Mouse (Mus musculus) cerebellum, postnatal 25 days (tissue): ENCODE measurements around the gene Mepe.
A peak's percentile ranks its signal among the peaks of the same experiment; 100 is the strongest.

Source experiments
- DNase-seq, 2 experiments: peaks; one replicate each; pipeline ENCODE4 v3.0.0; 2021; ENCODE audit warnings: mixed read lengths in 2 of 2

Gene Mepe

GRCm38 (mm10) chr5:104357575-104357974 lies 32.4 kb downstream of the Mepe start:
- no peak for DNase-seq

GRCm38 (mm10) chr5:104358592-104358991 lies 33.5 kb downstream of the Mepe start:
- DNase-seq = no peak

GRCm38 (mm10) chr5:104359257-104359656 lies 34.1 kb downstream of the Mepe start:
- no peak for DNase-seq

- peak in 1 of 2 experiments; percentile 5 for DNase-seq
Observed at GRCm38 (mm10) chr5:104370580-104370979, 45.5 kb downstream of the Mepe start.

GRCm38 (mm10) chr5:104371284-104371683 lies 46.2 kb downstream of the Mepe start:
- DNase-seq = no peak

GRCm38 (mm10) chr5:104373648-104374307 lies 48.6 kb downstream of the Mepe start:
- DNase-seq = no peak

- peak; percentile 8 to 26 for DNase-seq
Observed at GRCm38 (mm10) chr5:104374308-104374660, 49.2 kb downstream of the Mepe start.

GRCm38 (mm10) chr5:104375132-104375531 lies 50.0 kb downstream of the Mepe start:
- DNase-seq = no peak

- DNase-seq = no peak
Observed at GRCm38 (mm10) chr5:104376890-104377289, 51.8 kb downstream of the Mepe start.

GRCm38 (mm10) chr5:104380574-104380973 lies 55.4 kb downstream of the Mepe start:
- DNase-seq = no peak

- no peak for DNase-seq
Observed at GRCm38 (mm10) chr5:104381671-104382070, 56.5 kb downstream of the Mepe start.

GRCm38 (mm10) chr5:104384540-104384939 lies 59.4 kb downstream of the Mepe start:
- DNase-seq = no peak

GRCm38 (mm10) chr5:104385521-104385920 lies 60.4 kb downstream of the Mepe start:
- no peak for DNase-seq

GRCm38 (mm10) chr5:104386908-104387307 lies 61.8 kb downstream of the Mepe start:
- DNase-seq = no peak
